Mouse (Mus musculus) myocyte (in vitro differentiated cells): ENCODE results near the gene Zfyve26. TPM values are rescaled to one million over a fixed set of nuclear protein-coding genes. Genes with fewer than 3 reads are reported as not detected.

Experiments used
- H3K27me3 ChIP-seq: one replicate; pipeline ENCODE4 v1.6.1; 2011; ENCODE audit not compliant: control insufficient read depth, insufficient read depth, insufficient read length
- H3K36me3 ChIP-seq: one replicate; pipeline ENCODE4 v1.6.1; 2011; ENCODE audit not compliant: control insufficient read depth, insufficient read depth
- H3K4me2 ChIP-seq: one replicate; pipeline ENCODE4 v1.6.1; 2011; ENCODE audit warnings: low read depth, control low read depth
- H3K4me3 ChIP-seq: one replicate; pipeline ENCODE4 v1.5.1; 2011; ENCODE audit warnings: mild to moderate bottlenecking, control low read depth, moderate library complexity
- H3K79me2 ChIP-seq: one replicate; pipeline ENCODE4 v1.6.1; 2011; ENCODE audit not compliant: control insufficient read depth, insufficient read depth
- H3ac ChIP-seq: one replicate; pipeline ENCODE4 v1.6.1; 2011; ENCODE audit not compliant: control insufficient read depth, insufficient read length
- CEBPB ChIP-seq: IDR thresholded peaks from 2 replicates; pipeline ENCODE4 v1.6.1; 2011; ENCODE audit warnings: mild to moderate bottlenecking, moderate library complexity; ENCODE audit not compliant: poor library complexity, insufficient read depth, severe bottlenecking
- E2F4 ChIP-seq: IDR thresholded peaks from one replicate; pipeline ENCODE4 v1.6.1; 2011; ENCODE audit warnings: mild to moderate bottlenecking, control low read depth, moderate library complexity; ENCODE audit not compliant: insufficient read depth
- MAX ChIP-seq: IDR thresholded peaks from one replicate; pipeline ENCODE4 v1.6.1; 2011; ENCODE audit warnings: low read depth, mild to moderate bottlenecking, control low read depth
- MYOD1 ChIP-seq, 3 experiments: IDR thresholded peaks; one replicate each; pipeline ENCODE4 v1.6.1; 2011; ENCODE audit warnings: control low read depth in 2 of 3, low read depth in 2 of 3, mild to moderate bottlenecking in 2 of 3, moderate library complexity in 1 of 3; ENCODE audit not compliant: insufficient read length in 2 of 3, control insufficient read depth in 1 of 3
- MYOG ChIP-seq, 3 experiments: IDR thresholded peaks; one replicate each; pipeline ENCODE4 v1.6.1; 2011; ENCODE audit warnings: control low read depth in 2 of 3, low read depth in 2 of 3, mild to moderate bottlenecking in 2 of 3; ENCODE audit not compliant: insufficient read length in 2 of 3, control insufficient read depth in 1 of 3, insufficient read depth in 1 of 3
- POLR2A ChIP-seq: IDR thresholded peaks from one replicate; pipeline ENCODE4 v1.6.1; 2011; ENCODE audit warnings: low read depth, mild to moderate bottlenecking, control low read depth, moderate library complexity; ENCODE audit not compliant: insufficient read length
- POLR2AphosphoS2 ChIP-seq: IDR thresholded peaks from one replicate; pipeline ENCODE4 v1.6.1; 2011; ENCODE audit warnings: low read depth, control low read depth; ENCODE audit not compliant: insufficient read length
- REST ChIP-seq: IDR thresholded peaks from one replicate; pipeline ENCODE4 v1.6.1; 2011; ENCODE audit warnings: mild to moderate bottlenecking, control low read depth, moderate library complexity; ENCODE audit not compliant: insufficient read depth, insufficient read length
- SRF ChIP-seq: IDR thresholded peaks from one replicate; pipeline ENCODE4 v1.6.1; 2011; ENCODE audit warnings: low read depth; ENCODE audit not compliant: control insufficient read depth, insufficient read length
- TCF12 ChIP-seq: IDR thresholded peaks from one replicate; pipeline ENCODE4 v1.6.1; 2011; ENCODE audit warnings: mild to moderate bottlenecking, control low read depth; ENCODE audit not compliant: poor library complexity, insufficient read depth, severe bottlenecking
- TCF3 ChIP-seq: IDR thresholded peaks from one replicate; pipeline ENCODE4 v1.6.1; 2011; ENCODE audit warnings: low read depth, control low read depth; ENCODE audit not compliant: insufficient read length
- USF1 ChIP-seq: IDR thresholded peaks from one replicate; pipeline ENCODE4 v1.6.1; 2011; ENCODE audit warnings: low read depth, mild to moderate bottlenecking, control low read depth, moderate library complexity
- polyA plus RNA-seq: library from polyadenylated mRNA; unstranded; fragments of >200 nt; fragmentation: generic; extraction: Trizol; gene quantifications from one replicate; pipeline ENCODE4 v1.2.1, GENCODE M21; 2012; ENCODE audit warnings: missing spikeins

The Zfyve26 gene
- polyA plus RNA-seq, 1 experiment = 9.9 TPM

- no peak overlapping the region for H3ac ChIP-seq
- TF ChIP-seq POLR2A (no peak), MAX (no peak), MYOG (IDR thresholded peaks at IDR 0.05; ENCODE audit: control insufficient read depth in 1 of 3, insufficient read depth in 1 of 3, insufficient read length in 2 of 3, low read depth in 2 of 3) (no peak), MYOD1 (IDR thresholded peaks at IDR 0.05; ENCODE audit: control insufficient read depth in 1 of 3, insufficient read length in 2 of 3, low read depth in 2 of 3) (no peak), TCF3 (no peak), POLR2AphosphoS2 (no peak), CEBPB (no peak), E2F4 (no peak), TCF12 (no peak), USF1 (no peak), SRF (no peak), REST (no peak)
Observed at GRCm38 (mm10) chr12:79297884-79298636, 2.0 kb upstream of the Zfyve26 start.

DNA sequence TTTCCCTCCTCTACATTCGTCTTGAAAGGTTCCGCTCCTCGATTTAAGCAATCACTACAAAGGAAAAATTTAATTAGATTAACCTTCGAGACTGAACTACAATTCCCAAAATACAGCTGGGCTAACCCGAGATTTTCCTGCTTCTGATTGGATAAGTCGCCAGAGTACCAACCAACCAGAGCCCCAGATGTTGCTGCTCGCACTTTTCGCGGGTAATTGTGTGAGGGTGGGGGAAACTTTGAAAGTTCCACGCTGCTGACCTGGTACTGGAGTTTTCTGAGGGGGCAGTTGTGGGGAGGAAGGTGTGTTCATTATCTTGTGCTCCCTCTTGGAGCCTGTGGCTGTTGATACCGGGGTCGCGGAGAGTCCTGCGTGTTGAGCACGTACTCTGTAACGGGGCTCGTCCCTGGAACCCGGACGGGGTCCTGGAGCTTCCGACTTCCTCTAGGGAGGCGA lies 1.0 kb upstream of the Zfyve26 start, which contains the start of gene Rad51b:
Gene Rad51b, plus strand, starts transcription at position 162 of the 456 bp plus-strand sequence.
- Histone ChIP-seq H3K4me2 (peak within 1 kb of the TSS; percentile 100), H3K4me3 (peak within 1 kb of the TSS; percentile 46), H3ac (no peak within 1 kb of the TSS), H3K36me3 (peaks cover 10% of the 10 kb centered on the region), H3K27me3 (no peaks in the 10 kb centered on the region), H3K79me2 (no peaks in the 10 kb centered on the region)
- TF ChIP-seq CEBPB (0 out of 2 replicates have a peak, but pooled peaks have one; percentile 5), E2F4 (peak; percentile 81), MAX (no peak), REST (no peak)

More at GRCm38 (mm10) chr12:79297884-79298636, 2.0 kb upstream of the Zfyve26 start:
- Histone ChIP-seq H3K4me3 (peak overlapping the region; percentile 46), H3K36me3 (peaks cover 4% of the 10 kb centered on the region), H3K27me3 (no peaks in the 10 kb centered on the region), H3K79me2 (no peaks in the 10 kb centered on the region), H3K4me2 (peak overlapping the region; percentile 100)

DNA sequence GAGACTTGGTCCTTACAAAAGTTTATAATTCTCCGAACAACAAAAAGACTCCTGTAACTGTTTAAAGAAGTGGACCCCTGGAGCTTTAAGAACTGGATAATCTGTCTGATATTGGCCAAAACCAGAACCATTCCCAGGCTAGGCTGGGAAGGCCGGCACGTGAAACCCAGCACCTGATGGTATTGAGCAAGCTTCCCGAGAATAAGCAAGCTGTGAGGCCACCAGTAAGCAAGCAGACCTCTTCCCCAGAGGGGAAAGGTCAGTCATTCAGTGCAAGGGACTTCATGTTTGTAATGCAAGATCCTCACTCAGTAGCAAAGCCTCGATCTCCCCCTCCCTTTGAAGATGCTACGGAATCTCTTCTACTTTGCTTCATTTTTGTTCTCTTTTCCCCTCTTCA lies 3.2 kb downstream of the Zfyve26 start:
- H3K4me2 ChIP-seq = no peak overlapping the region
- H3K4me3 ChIP-seq = no peak overlapping the region
- peaks cover 25% of the 10 kb centered on the region for H3K36me3 ChIP-seq
- H3ac ChIP-seq = no peak overlapping the region
- no peaks in the 10 kb centered on the region for H3K79me2 ChIP-seq
- no peak for TF ChIP-seq REST
- no peak for TF ChIP-seq POLR2A
- no peak for TF ChIP-seq MAX
- H3K27me3 ChIP-seq = no peaks in the 10 kb centered on the region

DNA sequence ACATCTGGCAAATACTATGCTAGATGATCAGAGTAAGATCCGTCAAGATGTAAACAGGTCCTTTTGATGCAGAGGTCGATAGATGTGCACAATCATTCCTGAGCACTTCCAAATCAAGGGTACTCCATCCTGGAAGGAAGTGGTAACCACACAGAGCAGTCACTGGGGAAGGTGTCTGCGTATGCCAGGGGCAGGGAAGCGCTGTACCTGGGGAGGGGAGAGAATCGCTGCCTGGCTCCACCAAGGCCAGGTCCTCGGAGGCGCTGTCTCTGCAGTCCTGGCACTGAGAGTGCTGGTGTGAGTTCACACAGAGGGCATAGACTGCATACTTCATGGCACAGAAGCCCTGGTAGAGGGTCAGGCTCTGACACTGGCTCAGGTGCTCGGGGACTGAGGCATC lies 13.5 kb downstream of the Zfyve26 start:
- Histone ChIP-seq H3K36me3 (peaks cover 38% of the 10 kb centered on the region), H3K27me3 (no peaks in the 10 kb centered on the region), H3ac (no peak overlapping the region), H3K4me2 (no peak overlapping the region), H3K79me2 (no peaks in the 10 kb centered on the region), H3K4me3 (no peak overlapping the region)
- TF ChIP-seq E2F4 (no peak), REST (no peak), SRF (no peak), POLR2A (no peak), MAX (no peak), USF1 (no peak), TCF12 (no peak), CEBPB (no peak), POLR2AphosphoS2 (no peak), TCF3 (no peak), MYOD1 (IDR thresholded peaks at IDR 0.05; ENCODE audit: control insufficient read depth in 1 of 3, insufficient read length in 2 of 3, low read depth in 2 of 3) (no peak)

DNA sequence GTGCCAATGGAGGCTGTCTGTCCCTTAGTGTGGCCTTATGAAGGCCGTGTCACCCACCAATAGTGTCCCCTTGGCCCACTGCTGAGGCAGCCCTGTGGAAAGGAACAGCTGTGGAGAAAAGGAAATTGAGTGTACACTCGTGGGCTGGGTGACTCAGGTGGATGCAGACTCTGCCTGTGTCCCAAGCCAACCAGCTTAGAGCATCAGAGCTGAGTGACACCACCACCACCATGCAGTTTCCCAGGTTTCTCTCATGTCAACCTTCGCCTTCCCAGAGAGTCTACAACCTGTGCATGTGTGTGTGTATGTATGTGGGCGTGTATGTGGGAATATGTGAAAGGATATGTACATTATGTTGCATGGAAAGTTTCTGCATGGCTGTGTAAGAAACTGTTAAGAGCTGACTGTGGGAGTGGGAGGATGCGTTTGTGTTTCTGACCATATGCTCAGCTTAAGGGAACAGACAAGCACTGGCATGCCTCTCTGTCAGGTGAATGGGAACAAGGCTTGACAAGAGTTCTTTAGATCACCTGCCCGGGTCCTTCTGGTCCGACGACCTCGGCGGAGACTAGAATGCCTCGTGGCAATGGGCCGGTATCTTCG lies 16.5 kb downstream of the Zfyve26 start:
- Histone ChIP-seq H3K4me3 (no peak overlapping the region), H3K27me3 (no peaks in the 10 kb centered on the region), H3K4me2 (no peak overlapping the region), H3K79me2 (no peaks in the 10 kb centered on the region), H3K36me3 (peaks cover 39% of the 10 kb centered on the region), H3ac (no peak overlapping the region)
- no peak for TF ChIP-seq SRF
- TF ChIP-seq CEBPB = no peak
- no peak for TF ChIP-seq POLR2A
- TF ChIP-seq REST = no peak
- TF ChIP-seq TCF12 = no peak
- TF ChIP-seq E2F4 = no peak
- no peak for TF ChIP-seq MYOG (IDR thresholded peaks at IDR 0.05; ENCODE audit: control insufficient read depth in 1 of 3, insufficient read depth in 1 of 3, insufficient read length in 2 of 3, low read depth in 2 of 3)
- no peak for TF ChIP-seq MYOD1 (IDR thresholded peaks at IDR 0.05; ENCODE audit: control insufficient read depth in 1 of 3, insufficient read length in 2 of 3, low read depth in 2 of 3)
- TF ChIP-seq TCF3 = no peak
- TF ChIP-seq USF1 = no peak
